Mouse (Mus musculus) hindbrain, embryonic 14.5 days (tissue): ENCODE data around the gene Defa37. TPM values are rescaled to one million over a fixed set of nuclear protein-coding genes. Genes with fewer than 3 reads are reported as not detected.
"Not testable (repeated sequence)": the region's sequence is repeated elsewhere in the genome, so short reads cannot be mapped to it uniquely, and the experiment has no call there.

Source experiments
- ATAC-seq: fragments of 200-750 bp; cut with Nextera tagmentation; 2 replicates; pipeline ENCODE4 v1.8.0; 2017; ENCODE audit warnings: moderate number of reproducible peaks, mild to moderate bottlenecking, moderate TSS enrichment, moderate library complexity; ENCODE audit not compliant: low FRiP score
- DNase-seq: peaks from one replicate; pipeline ENCODE4 v3.0.0-alpha.2; 2015; ENCODE audit warnings: low spot score
- H3K27ac ChIP-seq: fragments of 300-500 bp; sonication (generic); 2 replicates; pipeline ENCODE4 v1.5.1; 2014; ENCODE audit warnings: mild to moderate bottlenecking, moderate library complexity
- H3K27me3 ChIP-seq: fragments of 300-500 bp; sonication (generic); 2 replicates; pipeline ENCODE4 v1.6.1; 2014; ENCODE audit warnings: mild to moderate bottlenecking, low read length, mixed read lengths; ENCODE audit not compliant: control insufficient read depth, insufficient read depth
- H3K36me3 ChIP-seq: fragments of 300-500 bp; sonication (generic); replicated peaks from 2 replicates; pipeline ENCODE4 v1.6.1; 2014; ENCODE audit not compliant: control insufficient read depth, insufficient read depth
- H3K4me1 ChIP-seq: fragments of 300-500 bp; sonication (generic); replicated peaks from 2 replicates; pipeline ENCODE4 v1.6.1; 2014; ENCODE audit warnings: antibody characterized with exemption, low read length, mixed read lengths; ENCODE audit not compliant: control insufficient read depth, insufficient read depth
- H3K4me2 ChIP-seq: fragments of 300-500 bp; sonication (generic); replicated peaks from 2 replicates; pipeline ENCODE4 v1.6.1; 2014; ENCODE audit warnings: mild to moderate bottlenecking, moderate library complexity
- H3K4me3 ChIP-seq: fragments of 300-500 bp; sonication (generic); replicated peaks from 2 replicates; pipeline ENCODE4 v1.5.1; 2014; ENCODE audit warnings: mild to moderate bottlenecking, low read length
- H3K9ac ChIP-seq: fragments of 300-500 bp; sonication (generic); 2 replicates; pipeline ENCODE4 v1.6.1; 2014
- H3K9me3 ChIP-seq: fragments of 300-500 bp; sonication (generic); 2 replicates; pipeline ENCODE4 v1.6.1; 2016; ENCODE audit warnings: low read length; ENCODE audit not compliant: control insufficient read depth
- WGBS: fragments of 180-500 bp; shearing (Covaris S2); extraction: QIAGEN DNeasy Blood & Tissue Kit; methylation state at CpG from one replicate; pipeline ENCODE4 v1.1.7; 2014; 5-methylcytosine and 5-hydroxymethylcytosine counted together
- polyA plus RNA-seq: library from polyadenylated mRNA; unstranded; fragments of >200 nt; fragmentation: Nextera tagmentation; extraction: Ambion mirVana; gene quantifications from 2 replicates; pipeline ENCODE4 v1.2.1, GENCODE M21; 2014

The Defa37 gene
- not detected in 2 replicates for polyA plus RNA-seq

DNA sequence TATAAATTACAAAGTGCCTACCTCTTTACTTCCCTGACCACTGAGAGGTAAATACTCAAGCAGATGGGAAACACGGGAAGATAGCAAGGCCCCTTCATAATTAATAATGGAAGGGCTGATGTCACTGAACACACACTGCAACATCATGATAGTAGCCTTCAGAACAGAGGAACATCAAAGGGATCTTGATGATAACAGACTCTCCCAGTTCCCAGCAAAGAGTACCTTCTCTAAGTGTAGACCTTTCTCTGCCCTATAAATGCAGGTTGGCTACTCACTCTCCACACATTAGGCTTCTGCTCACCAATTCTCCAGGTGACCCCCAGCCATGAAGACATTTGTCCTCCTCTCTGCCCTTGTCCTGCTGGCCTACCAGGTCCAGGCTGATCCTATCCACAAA, at the start of gene Defa37:
TSS of gene Defa37 (plus strand) at position 301 of the 400 bp plus-strand sequence.
- DNase-seq, H3K36me3 ChIP-seq, H3K4me3 ChIP-seq, H3K4me2 ChIP-seq, H3K9ac ChIP-seq, H3K9me3 ChIP-seq, H3K27me3 ChIP-seq, H3K4me1 ChIP-seq, ATAC-seq, H3K27ac ChIP-seq: not testable (repeated sequence)
- WGBS, result no CpG with 5 or more reads among the region's 1 CpGs

DNA sequence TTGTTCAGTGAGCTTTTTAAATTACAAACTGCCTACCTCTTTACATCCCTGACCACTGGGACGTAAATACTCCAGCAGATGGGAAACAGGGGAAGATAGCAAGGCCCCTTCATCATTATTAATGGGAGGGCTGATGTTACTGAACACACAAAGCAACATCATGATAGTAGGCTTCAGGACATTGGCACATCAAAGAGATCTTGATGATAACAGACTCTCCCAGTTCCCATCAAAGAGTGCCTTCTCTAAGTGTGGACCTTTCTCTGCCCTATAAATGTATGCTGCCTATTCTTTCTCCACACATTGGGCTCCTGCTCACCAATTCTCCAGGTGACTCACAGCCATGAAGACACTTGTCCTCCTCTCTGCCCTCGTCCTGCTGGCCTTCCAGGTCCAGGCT, 36.5 kb upstream of the Defa37 start, which contains the start of gene Defa32:
TSS of gene Defa32 (plus strand) at position 301 of the 400 bp plus-strand sequence.
- not testable (repeated sequence) for H3K4me2 ChIP-seq, H3K9ac ChIP-seq, H3K9me3 ChIP-seq, H3K4me1 ChIP-seq, H3K36me3 ChIP-seq, ATAC-seq, H3K27ac ChIP-seq, H3K27me3 ChIP-seq, DNase-seq, H3K4me3 ChIP-seq
- no CpG with 5 or more reads among the region's 2 CpGs for WGBS

DNA sequence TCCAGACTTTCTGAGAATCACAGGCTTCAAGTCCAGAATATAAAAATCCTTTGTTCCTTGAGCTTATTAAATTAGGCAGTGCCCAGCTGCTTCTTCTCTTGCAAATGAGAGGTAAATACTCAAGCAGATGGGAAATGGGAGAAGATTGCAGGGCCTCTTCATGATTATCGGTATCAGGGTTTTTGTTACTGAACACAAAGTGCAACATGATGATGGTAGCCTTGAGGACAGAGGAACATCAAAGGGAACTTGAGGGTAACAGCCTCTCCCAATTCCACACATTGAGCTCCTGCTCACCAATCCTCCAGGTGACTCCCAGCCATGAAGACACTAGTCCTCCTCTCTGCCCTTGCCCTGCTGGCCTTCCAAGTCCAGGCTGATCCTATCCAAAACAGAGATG, 17.5 kb downstream of the Defa37 start, which contains the start of gene Defa28:
TSS of gene Defa28 (plus strand) at position 301 of the 400 bp plus-strand sequence.
- not testable (repeated sequence) for H3K27me3 ChIP-seq, H3K4me1 ChIP-seq, H3K36me3 ChIP-seq, H3K4me2 ChIP-seq, H3K27ac ChIP-seq, H3K4me3 ChIP-seq, ATAC-seq, H3K9ac ChIP-seq, H3K9me3 ChIP-seq, DNase-seq
- no CpG with 5 or more reads among the region's 1 CpGs for WGBS

DNA sequence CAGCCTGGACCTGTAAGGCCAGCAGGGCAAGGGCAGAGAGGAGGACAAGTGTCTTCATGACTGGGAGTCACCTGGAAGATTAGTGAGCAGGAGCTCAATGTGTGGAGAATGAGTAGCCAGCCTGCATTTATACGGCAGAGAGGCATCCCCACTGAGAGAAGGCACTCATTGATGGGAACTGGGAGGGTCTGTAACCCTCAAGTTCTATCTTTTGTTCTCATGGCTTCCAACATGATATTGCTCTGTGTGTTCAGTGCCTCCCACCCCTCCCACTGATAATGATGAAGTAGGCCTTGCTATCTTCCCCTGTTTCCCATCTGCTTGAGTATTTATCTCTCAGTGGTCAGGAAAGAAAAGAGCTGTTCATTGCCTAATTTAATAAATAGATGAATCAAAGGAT, 29.2 kb downstream of the Defa37 start, which contains the start of gene Gm7861:
TSS of gene Gm7861 (minus strand) at position 101 of the 400 bp plus-strand sequence.
- not testable (repeated sequence) for ATAC-seq, H3K4me1 ChIP-seq, H3K36me3 ChIP-seq, H3K9me3 ChIP-seq, H3K4me2 ChIP-seq, H3K27me3 ChIP-seq, DNase-seq, H3K9ac ChIP-seq, H3K27ac ChIP-seq, H3K4me3 ChIP-seq
- WGBS, result no CpG with 5 or more reads among the region's 1 CpGs

Other genes with a start within 250 kb of the Defa37 start
- not detected in 2 replicates for gene Defa27, start 249.8 kb upstream of the Defa37 start, polyA plus RNA-seq
- not detected in 2 replicates for gene Defa29, start 238.4 kb upstream of the Defa37 start, polyA plus RNA-seq
- not detected in 2 replicates for gene Defa2, start 186.9 kb upstream of the Defa37 start, polyA plus RNA-seq
- not detected in 2 replicates for gene Defa33, start 173.6 kb upstream of the Defa37 start, polyA plus RNA-seq
- not detected in 2 replicates for gene Defa36, start 138.0 kb upstream of the Defa37 start, polyA plus RNA-seq
- not detected in 2 replicates for gene Gm7849, start 108.8 kb upstream of the Defa37 start, polyA plus RNA-seq
- gene Defa20, start 56.1 kb upstream of the Defa37 start, polyA plus RNA-seq, result not detected in 2 replicates
- not detected in 2 replicates for gene Defa32, start 36.4 kb upstream of the Defa37 start, polyA plus RNA-seq
- not detected in 2 replicates for gene Defa28, start 17.6 kb downstream of the Defa37 start, polyA plus RNA-seq
- gene Gm7861, start 29.1 kb downstream of the Defa37 start, polyA plus RNA-seq, result not detected in 2 replicates
- gene Defa26, start 52.8 kb downstream of the Defa37 start, polyA plus RNA-seq, result not detected in 2 replicates
- not detected in 2 replicates for gene Defa17, start 90.4 kb downstream of the Defa37 start, polyA plus RNA-seq
- not detected in 2 replicates for gene Defa34, start 100.4 kb downstream of the Defa37 start, polyA plus RNA-seq
- gene AY761184, start 138.3 kb downstream of the Defa37 start, polyA plus RNA-seq, result not detected in 2 replicates
- gene Defa24, start 169.1 kb downstream of the Defa37 start, polyA plus RNA-seq, result not detected in 2 replicates